Mouse (Mus musculus) ovary, postnatal 36 days (tissue): ENCODE data around the gene Slc13a3.
"Not testable (repeated sequence)": the region's sequence is repeated elsewhere in the genome, so short reads cannot be mapped to it uniquely, and the experiment has no call there.

Source experiments
- DNase-seq: peaks from one replicate; pipeline ENCODE4 v3.0.0; 2022; ENCODE audit warnings: low spot score, mixed read lengths

Slc13a3 gene

GRCm38 (mm10) chr2:165473003-165473402, at the start of gene Slc13a3:
Slc13a3 (minus strand) TSS chr2:165473230.
- peak; percentile 28 for DNase-seq

DNA sequence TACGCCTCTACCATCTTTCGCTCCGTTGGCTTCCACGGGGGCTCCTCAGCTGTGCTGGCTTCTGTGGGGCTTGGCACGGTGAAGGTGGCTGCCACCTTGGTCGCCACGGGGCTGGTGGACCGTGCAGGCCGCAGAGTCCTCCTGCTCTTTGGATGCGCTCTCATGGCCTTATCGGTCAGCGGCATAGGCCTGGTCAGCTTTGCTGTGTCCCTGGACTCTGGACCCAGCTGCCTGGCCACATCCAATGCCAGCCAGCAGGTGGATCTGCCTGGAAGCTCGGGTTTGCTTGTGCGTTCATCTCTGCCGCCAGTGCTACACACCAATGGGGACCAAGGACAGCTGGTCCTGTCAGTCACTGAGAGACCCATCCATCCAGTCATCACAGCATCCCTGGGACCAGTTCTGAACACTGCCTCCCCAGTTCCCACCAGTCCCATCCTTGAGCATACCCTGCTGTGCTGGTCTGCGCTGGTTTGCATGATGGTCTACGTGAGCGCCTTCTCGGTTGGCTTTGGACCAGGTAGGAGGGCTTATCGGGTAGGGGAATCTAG, 42.2 kb upstream of the Slc13a3 start:
- no peak for DNase-seq

GRCm38 (mm10) chr2:165512870-165513600, 40.0 kb upstream of the Slc13a3 start:
- no peak for DNase-seq

DNA sequence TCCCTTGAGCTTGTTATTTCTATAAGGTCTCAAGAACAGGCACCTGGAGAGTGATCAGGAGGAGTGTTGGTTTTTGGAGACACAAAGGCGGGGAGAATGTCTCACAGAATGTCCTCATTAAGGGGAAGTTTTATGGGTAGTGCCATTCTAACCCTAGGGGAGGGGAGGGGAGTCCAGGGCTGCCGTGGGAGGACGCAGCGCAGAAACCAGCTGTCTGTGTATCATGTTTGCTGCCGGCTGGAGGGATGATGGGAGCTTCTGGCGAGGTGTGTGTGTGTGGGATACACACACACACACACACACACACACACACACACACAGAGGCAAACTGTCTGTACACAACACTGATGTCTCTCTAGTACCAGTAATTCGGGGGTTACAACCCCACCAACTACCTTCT, 39.4 kb upstream of the Slc13a3 start:
- DNase-seq, result no peak

DNA sequence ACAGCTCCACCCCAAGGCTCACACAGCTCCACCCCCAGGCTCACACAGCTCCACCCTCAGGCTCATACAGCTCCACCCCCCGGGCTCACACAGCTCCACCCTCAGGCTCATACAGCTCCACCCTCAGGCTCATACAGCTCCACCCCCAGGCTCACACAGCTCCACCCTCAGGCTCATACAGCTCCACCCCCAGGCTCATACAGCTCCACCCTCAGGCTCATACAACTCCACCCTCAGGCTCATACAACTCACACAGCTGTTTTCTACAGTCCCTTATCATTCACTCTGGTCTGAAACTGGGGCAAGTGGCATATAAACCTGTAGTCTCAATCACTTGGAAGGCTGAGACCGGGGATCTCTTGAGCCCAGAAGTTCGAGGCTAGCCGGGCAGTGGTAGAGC, 38.5 kb upstream of the Slc13a3 start:
- DNase-seq, result not testable (repeated sequence)

- not testable (repeated sequence) for DNase-seq
Observed at GRCm38 (mm10) chr2:165510914-165511458, 38.0 kb upstream of the Slc13a3 start.

- DNase-seq, result no peak
Observed at GRCm38 (mm10) chr2:165510466-165510865, 37.4 kb upstream of the Slc13a3 start.

DNA sequence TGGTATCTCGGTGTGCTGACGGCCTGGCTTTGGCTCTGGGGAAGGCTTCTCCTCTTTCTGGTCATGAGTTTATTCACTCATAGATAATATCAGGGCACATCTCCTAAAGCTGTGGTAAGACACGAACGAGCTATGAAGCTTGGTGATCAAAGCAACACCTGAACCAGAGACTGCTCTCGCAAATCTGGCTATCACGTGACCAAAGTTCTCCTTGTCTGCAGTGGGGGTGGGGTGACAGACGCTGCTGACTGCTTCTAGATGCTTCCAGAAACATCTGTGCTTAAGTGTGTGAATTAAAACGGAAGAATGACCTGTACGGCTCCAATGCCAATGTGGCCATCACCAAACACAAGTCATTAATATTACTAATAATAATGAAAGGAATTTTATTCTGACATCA, 36.7 kb upstream of the Slc13a3 start:
- DNase-seq, result no peak

GRCm38 (mm10) chr2:165503259-165504203, 30.5 kb upstream of the Slc13a3 start, which contains the start of gene Slc2a10:
Slc2a10 (plus strand) TSS chr2:165503787.
- DNase-seq, result peak; percentile 65

DNA sequence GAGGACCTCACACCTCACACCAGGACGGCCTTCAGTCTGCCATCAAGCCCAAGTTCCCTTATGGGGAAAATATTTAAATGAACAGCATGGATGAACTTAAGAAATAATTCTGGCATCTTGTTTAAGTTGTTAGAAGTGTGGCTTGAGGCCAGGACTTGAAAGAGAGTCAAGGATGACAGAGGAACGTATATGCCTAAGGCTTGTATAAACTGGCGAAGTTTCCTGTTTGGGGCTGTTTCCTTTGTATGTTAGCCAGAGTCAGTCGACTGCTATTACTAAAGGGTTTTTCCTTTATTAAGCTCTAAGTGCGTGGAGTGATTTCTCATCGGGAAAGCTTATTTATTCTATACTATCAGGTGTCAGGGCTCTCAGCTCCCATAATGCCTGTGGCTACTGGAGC, 25.8 kb upstream of the Slc13a3 start:
- no peak for DNase-seq

- DNase-seq, result no peak
Observed at GRCm38 (mm10) chr2:165497706-165498275, 24.8 kb upstream of the Slc13a3 start.

- peak; percentile 38 for DNase-seq
Observed at GRCm38 (mm10) chr2:165496251-165496650, 23.2 kb upstream of the Slc13a3 start.

DNA sequence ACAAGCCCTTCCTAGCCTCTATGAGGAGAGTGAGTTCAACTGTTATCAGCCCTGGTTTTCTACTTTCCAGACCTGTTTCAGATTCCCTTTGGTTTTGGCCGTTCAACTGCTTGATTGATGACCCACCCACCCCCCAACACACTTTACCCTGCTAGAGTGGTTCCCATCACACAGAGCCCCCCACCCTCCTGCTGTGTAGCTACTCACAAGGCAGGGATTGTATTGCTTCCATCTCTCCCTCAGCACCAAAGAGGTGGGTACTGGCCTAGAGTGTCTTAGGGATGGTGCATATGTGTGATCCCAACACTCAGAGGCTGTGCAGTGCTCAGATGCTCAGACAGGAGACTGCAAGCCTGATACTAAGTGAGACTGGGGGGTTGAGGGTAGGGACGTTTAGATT, 21.5 kb upstream of the Slc13a3 start:
- DNase-seq, result no peak

DNA sequence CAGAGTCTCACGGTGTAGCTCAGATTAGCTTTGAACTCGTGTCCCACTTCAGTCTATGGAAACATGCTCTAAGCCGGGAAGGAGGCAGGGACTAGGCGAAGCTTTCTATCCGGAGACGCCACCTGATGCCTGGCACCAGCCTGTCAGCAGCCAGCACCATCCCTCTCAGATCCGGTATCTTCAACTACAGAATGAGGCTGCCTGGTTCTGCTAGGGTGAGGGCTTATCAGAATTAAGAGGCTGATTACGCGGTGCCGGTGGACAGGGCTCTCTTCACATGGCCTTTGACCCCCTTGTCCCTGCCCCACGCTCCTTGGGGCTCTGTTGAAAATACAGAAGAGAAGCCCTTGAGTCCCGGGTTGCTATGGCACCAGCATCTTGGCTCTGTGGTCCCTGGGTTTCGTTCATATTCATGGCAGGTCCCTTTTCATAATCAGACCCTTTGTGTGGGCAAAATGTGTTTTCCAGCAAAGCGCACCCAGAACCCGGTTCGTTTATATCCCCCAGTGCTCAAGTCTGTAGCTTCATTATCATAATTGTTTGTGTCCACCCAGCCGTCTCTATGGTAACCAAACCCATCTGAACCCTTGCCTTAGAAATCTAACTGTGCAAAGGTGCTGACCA, 20.7 kb upstream of the Slc13a3 start:
- no peak for DNase-seq

GRCm38 (mm10) chr2:165492648-165493553, 19.9 kb upstream of the Slc13a3 start, which contains the start of gene Trp53rka:
Trp53rka (minus strand) TSS chr2:165493324.
- peak; percentile 81 for DNase-seq

- peak; percentile 39 for DNase-seq
Observed at GRCm38 (mm10) chr2:165486881-165487535, 14.0 kb upstream of the Slc13a3 start.

GRCm38 (mm10) chr2:165486401-165486800, 13.4 kb upstream of the Slc13a3 start:
- no peak for DNase-seq

GRCm38 (mm10) chr2:165485826-165486225, 12.8 kb upstream of the Slc13a3 start:
- DNase-seq, result no peak

DNA sequence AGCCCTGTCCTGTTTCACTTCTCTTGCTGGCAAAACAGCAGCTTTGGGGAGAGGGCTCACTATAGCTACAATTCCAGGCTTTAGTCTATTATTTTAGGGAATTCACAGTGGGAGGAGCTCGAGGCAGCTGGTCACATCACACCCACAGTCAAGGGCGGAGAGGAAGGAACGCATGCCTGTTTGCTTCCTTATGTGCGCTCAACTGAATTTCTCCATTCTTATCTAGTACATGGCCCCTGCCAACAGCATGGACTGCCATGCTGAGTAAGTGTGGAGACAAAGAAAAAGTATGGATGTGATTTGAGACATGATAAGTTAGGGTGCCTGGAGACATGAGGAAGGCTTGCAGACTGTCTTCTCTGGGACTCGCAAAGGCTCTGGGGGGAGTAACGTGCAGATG, 11.1 kb upstream of the Slc13a3 start:
- no peak for DNase-seq

- no peak for DNase-seq
Observed at GRCm38 (mm10) chr2:165482003-165482402, 9.0 kb upstream of the Slc13a3 start.
